Mouse (Mus musculus): ENCODE results near the gene Gm20683. TPM values are rescaled to one million over a fixed set of nuclear protein-coding genes. Genes with fewer than 3 reads are reported as not detected.

Gene Gm20683
- polyA plus RNA-seq (2015; fragmentation: Nextera tagmentation; extraction: Ambion mirVana): 13.8 and 14.0 TPM in 2 replicates

GRCm38 (mm10) chr17:25841117-25841880 is at the start of gene Gm20683:
Gene Gm20683, minus strand, starts transcription at chr17:25841763.
- 94% methylated on average over 22 of the region's 22 CpGs for WGBS

GRCm38 (mm10) chr17:25888837-25889236 is 47.3 kb upstream of the Gm20683 start:
- H3K4me3 ChIP-seq: no peak overlapping the region

More at GRCm38 (mm10) chr17:25841117-25841880, at the start of gene Gm20683:
- H3K27me3 ChIP-seq: no peaks in the 10 kb centered on the region
- no peak for ATAC-seq (ENCODE audit: low FRiP score, low read depth)
- H3K4me2 ChIP-seq: no peak within 1 kb of the TSS
- no peak within 1 kb of the TSS for H3K4me3 ChIP-seq
- peaks cover 39% of the 10 kb centered on the region for H3K4me1 ChIP-seq (replicated peaks)
- no peak within 1 kb of the TSS for H3K27ac ChIP-seq (replicated peaks)
- H3K9me3 ChIP-seq: no peaks in the 10 kb centered on the region
- peaks cover 40% of the 10 kb centered on the region for H3K36me3 ChIP-seq
- no peak within 1 kb of the TSS for H3K9ac ChIP-seq

GRCm38 (mm10) chr17:25887467-25887866 is 45.9 kb upstream of the Gm20683 start:
- WGBS: 94% methylated on average over 10 of the region's 10 CpGs
- no peak for ATAC-seq (ENCODE audit: low FRiP score, low read depth)
- Histone ChIP-seq H3K9me3 (no peaks in the 10 kb centered on the region), H3K9ac (no peak overlapping the region), H3K27ac (replicated peaks) (no peak overlapping the region), H3K4me2 (no peak overlapping the region), H3K27me3 (no peaks in the 10 kb centered on the region), H3K36me3 (peaks cover 14% of the 10 kb centered on the region), H3K4me3 (no peak overlapping the region), H3K4me1 (replicated peaks) (no peaks in the 10 kb centered on the region)

More at GRCm38 (mm10) chr17:25888837-25889236, 47.3 kb upstream of the Gm20683 start:
- ATAC-seq (ENCODE audit: low FRiP score, low read depth): no peak
- Histone ChIP-seq H3K4me2 (no peak overlapping the region), H3K9me3 (no peaks in the 10 kb centered on the region), H3K27ac (replicated peaks) (no peak overlapping the region), H3K4me1 (replicated peaks) (peaks cover under 1% of the 10 kb centered on the region; the same call in 1 of the 2 replicates), H3K9ac (no peak overlapping the region), H3K36me3 (peaks cover 7% of the 10 kb centered on the region; the same call in 1 of the 2 replicates), H3K27me3 (no peaks in the 10 kb centered on the region)
- 93% methylated on average over 3 of the region's 3 CpGs for WGBS

GRCm38 (mm10) chr17:25886806-25887205 is 45.2 kb upstream of the Gm20683 start:
- Histone ChIP-seq H3K4me3 (no peak overlapping the region), H3K9me3 (no peaks in the 10 kb centered on the region), H3K9ac (no peak overlapping the region), H3K4me1 (replicated peaks) (no peaks in the 10 kb centered on the region), H3K36me3 (peaks cover 14% of the 10 kb centered on the region), H3K4me2 (no peak overlapping the region), H3K27ac (replicated peaks) (no peak overlapping the region), H3K27me3 (no peaks in the 10 kb centered on the region)
- no peak for ATAC-seq (ENCODE audit: low FRiP score, low read depth)

- Histone ChIP-seq H3K4me2 (no peak overlapping the region), H3K36me3 (peaks cover 14% of the 10 kb centered on the region), H3K27ac (replicated peaks) (no peak overlapping the region), H3K27me3 (no peaks in the 10 kb centered on the region), H3K9ac (no peak overlapping the region), H3K4me3 (no peak overlapping the region), H3K4me1 (replicated peaks) (peaks cover 7% of the 10 kb centered on the region), H3K9me3 (no peaks in the 10 kb centered on the region)
- WGBS: 57% methylated on average over 4 of the region's 4 CpGs
- no peak for ATAC-seq (ENCODE audit: low FRiP score, low read depth)
Observed at GRCm38 (mm10) chr17:25885636-25886035, 44.1 kb upstream of the Gm20683 start.

GRCm38 (mm10) chr17:25883824-25884223 is 42.3 kb upstream of the Gm20683 start:
- Histone ChIP-seq H3K4me1 (replicated peaks) (peaks cover 17% of the 10 kb centered on the region), H3K9me3 (no peaks in the 10 kb centered on the region), H3K4me2 (no peak overlapping the region), H3K27me3 (no peaks in the 10 kb centered on the region), H3K27ac (replicated peaks) (no peak overlapping the region), H3K36me3 (peaks cover 8% of the 10 kb centered on the region), H3K4me3 (no peak overlapping the region), H3K9ac (no peak overlapping the region)
- 90% methylated on average over 3 of the region's 3 CpGs for WGBS
- ATAC-seq (ENCODE audit: low FRiP score, low read depth): no peak

- ATAC-seq (ENCODE audit: low FRiP score, low read depth): no peak
- Histone ChIP-seq H3K4me3 (no peak overlapping the region), H3K27ac (replicated peaks) (no peak overlapping the region), H3K27me3 (no peaks in the 10 kb centered on the region), H3K36me3 (peaks cover 8% of the 10 kb centered on the region), H3K4me1 (replicated peaks) (peaks cover 17% of the 10 kb centered on the region), H3K9ac (no peak overlapping the region), H3K4me2 (no peak overlapping the region), H3K9me3 (no peaks in the 10 kb centered on the region)
- WGBS: 82% methylated on average over 8 of the region's 8 CpGs
Observed at GRCm38 (mm10) chr17:25883268-25883667, 41.7 kb upstream of the Gm20683 start.

- Histone ChIP-seq H3K4me2 (no peak overlapping the region), H3K27ac (replicated peaks) (no peak overlapping the region), H3K4me1 (replicated peaks) (peaks cover 23% of the 10 kb centered on the region), H3K9me3 (no peaks in the 10 kb centered on the region), H3K4me3 (no peak overlapping the region), H3K9ac (no peak overlapping the region), H3K27me3 (no peaks in the 10 kb centered on the region), H3K36me3 (peaks cover 11% of the 10 kb centered on the region)
- WGBS: 36% methylated on average over 5 of the region's 5 CpGs
- ATAC-seq (ENCODE audit: low FRiP score, low read depth): no peak
Observed at GRCm38 (mm10) chr17:25882306-25882705, 40.7 kb upstream of the Gm20683 start.

GRCm38 (mm10) chr17:25881691-25882090 is 40.1 kb upstream of the Gm20683 start:
- Histone ChIP-seq H3K27ac (replicated peaks) (0 out of 2 replicates have a peak overlapping the region, but pooled peaks have one; percentile 18), H3K4me2 (no peak overlapping the region), H3K4me1 (replicated peaks) (peaks cover 28% of the 10 kb centered on the region), H3K9ac (0 out of 2 replicates have a peak overlapping the region, but pooled peaks have one; percentile 13), H3K9me3 (no peaks in the 10 kb centered on the region), H3K27me3 (no peaks in the 10 kb centered on the region), H3K36me3 (peaks cover 11% of the 10 kb centered on the region), H3K4me3 (no peak overlapping the region)
- no peak for ATAC-seq (ENCODE audit: low FRiP score, low read depth)
- 29% methylated on average over 4 of the region's 4 CpGs for WGBS

- no peak overlapping the region for H3K4me2 ChIP-seq
- no peak overlapping the region for H3K4me3 ChIP-seq
- no peaks in the 10 kb centered on the region for H3K9me3 ChIP-seq
- no peaks in the 10 kb centered on the region for H3K27me3 ChIP-seq
- H3K4me1 ChIP-seq (replicated peaks): peaks cover 34% of the 10 kb centered on the region
- H3K36me3 ChIP-seq: peaks cover 11% of the 10 kb centered on the region
- 0 out of 2 replicates have a peak overlapping the region, but pooled peaks have one; percentile 18 for H3K27ac ChIP-seq (replicated peaks)
- 4% methylated on average over 5 of the region's 5 CpGs for WGBS
- H3K9ac ChIP-seq: 0 out of 2 replicates have a peak overlapping the region, but pooled peaks have one; percentile 13
- ATAC-seq (ENCODE audit: low FRiP score, low read depth): no peak
Observed at GRCm38 (mm10) chr17:25880913-25881641, 39.5 kb upstream of the Gm20683 start.

GRCm38 (mm10) chr17:25880196-25880910 is 38.8 kb upstream of the Gm20683 start, which contains the start of gene Wfikkn1:
Gene Wfikkn1, minus strand, starts transcription at chr17:25880858.
- Histone ChIP-seq H3K4me3 (no peak within 1 kb of the TSS), H3K4me1 (replicated peaks) (peaks cover 36% of the 10 kb centered on the region), H3K9ac (0 out of 2 replicates have a peak within 1 kb of the TSS, but pooled peaks have one; percentile 13), H3K4me2 (no peak within 1 kb of the TSS), H3K27ac (replicated peaks) (0 out of 2 replicates have a peak within 1 kb of the TSS, but pooled peaks have one; percentile 18), H3K27me3 (no peaks in the 10 kb centered on the region), H3K36me3 (peaks cover 11% of the 10 kb centered on the region), H3K9me3 (no peaks in the 10 kb centered on the region)
- 30% methylated on average over 5 of the region's 5 CpGs for WGBS
- ATAC-seq (ENCODE audit: low FRiP score, low read depth): no peak

Data from hindbrain, embryonic 15.5 days (tissue).